Mouse (Mus musculus): ENCODE measurements around the gene Coro2a.

GRCm38 (mm10) chr4:46589946-46590684, 11.9 kb downstream of the Coro2a start:
- TF ChIP-seq CTCF (IDR thresholded peaks at IDR 0.05; ENCODE audit: control insufficient read depth, insufficient read depth, insufficient read length) (no peak), MAX (IDR thresholded peaks at IDR 0.05) (no peak)

Data from C2C12 (cell line).